Mouse (Mus musculus) right cerebral cortex, postnatal 10 days (tissue): ENCODE results near the gene Ccdc134.

Experiments
- DNase-seq, 2 experiments: peaks; one replicate each; pipeline ENCODE4 v3.0.0; 2021; ENCODE audit warnings: low spot score in 2 of 2

Gene Ccdc134

GRCm38 (mm10) chr15:82170437-82171377, 43.0 kb downstream of the Ccdc134 start:
- no peak for DNase-seq

GRCm38 (mm10) chr15:82172648-82173047, 44.9 kb downstream of the Ccdc134 start:
- no peak for DNase-seq

- no peak for DNase-seq
These were observed 47.4 kb downstream of the Ccdc134 start for GRCm38 (mm10) chr15:82175091-82175490.

- peak in 1 of 2 experiments; percentile 36 for DNase-seq
These were observed 50.1 kb downstream of the Ccdc134 start for GRCm38 (mm10) chr15:82177743-82178290.

GRCm38 (mm10) chr15:82181131-82181530, 53.4 kb downstream of the Ccdc134 start:
- no peak for DNase-seq

- no peak for DNase-seq
These were observed 54.6 kb downstream of the Ccdc134 start for GRCm38 (mm10) chr15:82182311-82182710.

GRCm38 (mm10) chr15:82183596-82183995, 55.9 kb downstream of the Ccdc134 start:
- no peak for DNase-seq

- DNase-seq, result no peak
These were observed 56.5 kb downstream of the Ccdc134 start for GRCm38 (mm10) chr15:82184183-82184582.

- no peak for DNase-seq
These were observed 56.9 kb downstream of the Ccdc134 start for GRCm38 (mm10) chr15:82184656-82185055.

- no peak for DNase-seq
These were observed 57.5 kb downstream of the Ccdc134 start for GRCm38 (mm10) chr15:82185062-82185783.

- DNase-seq, result no peak
These were observed 58.4 kb downstream of the Ccdc134 start for GRCm38 (mm10) chr15:82186131-82186530.

- DNase-seq, result no peak
These were observed 59.2 kb downstream of the Ccdc134 start for GRCm38 (mm10) chr15:82186931-82187330.

- DNase-seq, result no peak
These were observed 59.7 kb downstream of the Ccdc134 start for GRCm38 (mm10) chr15:82187401-82187800.

- DNase-seq, result no peak
These were observed 60.2 kb downstream of the Ccdc134 start for GRCm38 (mm10) chr15:82187924-82188323.

GRCm38 (mm10) chr15:82188481-82189240, 60.9 kb downstream of the Ccdc134 start:
- peak; percentile 65 to 74 for DNase-seq
